Mouse (Mus musculus) erythroblast, embryonic 14.5 days (primary cell): ENCODE measurements around the gene Cpm. TPM values are rescaled to one million over a fixed set of nuclear protein-coding genes. Genes with fewer than 3 reads are reported as not detected.

Experiments used
- H3K27me3 ChIP-seq: 2 replicates; pipeline ENCODE4 v1.6.1; 2012; ENCODE audit warnings: inconsistent platforms; ENCODE audit not compliant: control insufficient read depth
- H3K36me3 ChIP-seq: 2 replicates; pipeline ENCODE4 v1.6.1; 2012; ENCODE audit warnings: mild to moderate bottlenecking, inconsistent platforms; ENCODE audit not compliant: control insufficient read depth
- H3K4me1 ChIP-seq: 2 replicates; pipeline ENCODE4 v1.6.1; 2012; ENCODE audit warnings: inconsistent platforms; ENCODE audit not compliant: control insufficient read depth
- H3K4me3 ChIP-seq: replicated peaks from 2 replicates; pipeline ENCODE3; 2012; ENCODE audit warnings: moderate library complexity, mild to moderate bottlenecking, inconsistent platforms
- H3K9me3 ChIP-seq: 2 replicates; pipeline ENCODE4 v1.6.1; 2012; ENCODE audit warnings: low read length, inconsistent platforms, mixed read lengths; ENCODE audit not compliant: control insufficient read depth
- GATA1 ChIP-seq: IDR thresholded peaks from 2 replicates; pipeline ENCODE4 v1.6.1; 2012; ENCODE audit warnings: low read length, inconsistent platforms, mixed read lengths
- TAL1 ChIP-seq: IDR thresholded peaks from 3 replicates; pipeline ENCODE4 v1.6.1; 2012; ENCODE audit warnings: low read length, inconsistent platforms, mixed read lengths
- polyA plus RNA-seq: library from polyadenylated mRNA; stranded (reverse); fragments of >175 nt; gene quantifications from 2 replicates; pipeline ENCODE4 v1.2.3, GENCODE M21; 2012

The Cpm gene
- polyA plus RNA-seq, 1 experiment = not detected

- peaks cover 85% of the 10 kb centered on the region for H3K36me3 ChIP-seq
- H3K27me3 ChIP-seq = no peaks in the 10 kb centered on the region
- TF ChIP-seq TAL1 (no peak), GATA1 (no peak)
- no peaks in the 10 kb centered on the region for H3K9me3 ChIP-seq
- no peaks in the 10 kb centered on the region for H3K4me1 ChIP-seq
- no peak overlapping the region for H3K4me3 ChIP-seq
Measured at GRCm38 (mm10) chr10:117691389-117691968, 62.2 kb downstream of the Cpm start.

- Histone ChIP-seq H3K4me1 (peaks cover under 1% of the 10 kb centered on the region), H3K27me3 (no peaks in the 10 kb centered on the region), H3K9me3 (peaks cover under 1% of the 10 kb centered on the region), H3K36me3 (peaks cover 92% of the 10 kb centered on the region), H3K4me3 (no peak overlapping the region)
- TF ChIP-seq TAL1 = no peak
- TF ChIP-seq GATA1 = no peak
Measured at GRCm38 (mm10) chr10:117692173-117692572, 62.9 kb downstream of the Cpm start.

GRCm38 (mm10) chr10:117692953-117693352, 63.7 kb downstream of the Cpm start:
- no peaks in the 10 kb centered on the region for H3K27me3 ChIP-seq
- peaks cover 95% of the 10 kb centered on the region for H3K36me3 ChIP-seq
- peaks cover 7% of the 10 kb centered on the region for H3K9me3 ChIP-seq
- peaks cover 6% of the 10 kb centered on the region for H3K4me1 ChIP-seq
- TF ChIP-seq GATA1 (no peak), TAL1 (no peak)
- no peak overlapping the region for H3K4me3 ChIP-seq

GRCm38 (mm10) chr10:117694255-117694953, 65.1 kb downstream of the Cpm start:
- peaks cover 96% of the 10 kb centered on the region for H3K36me3 ChIP-seq
- no peak for TF ChIP-seq TAL1
- no peak for TF ChIP-seq GATA1
- H3K4me3 ChIP-seq = no peak overlapping the region
- peaks cover 6% of the 10 kb centered on the region for H3K4me1 ChIP-seq
- no peaks in the 10 kb centered on the region for H3K27me3 ChIP-seq
- peaks cover 9% of the 10 kb centered on the region for H3K9me3 ChIP-seq

- Histone ChIP-seq H3K27me3 (no peaks in the 10 kb centered on the region), H3K9me3 (peaks cover 9% of the 10 kb centered on the region), H3K36me3 (peaks cover 96% of the 10 kb centered on the region), H3K4me3 (no peak overlapping the region), H3K4me1 (peaks cover 6% of the 10 kb centered on the region)
- TF ChIP-seq TAL1 (no peak), GATA1 (no peak)
Measured at GRCm38 (mm10) chr10:117695027-117695426, 65.7 kb downstream of the Cpm start.

- Histone ChIP-seq H3K4me1 (peaks cover 6% of the 10 kb centered on the region), H3K36me3 (peaks cover 96% of the 10 kb centered on the region), H3K4me3 (no peak overlapping the region), H3K27me3 (no peaks in the 10 kb centered on the region), H3K9me3 (peaks cover 9% of the 10 kb centered on the region)
- TF ChIP-seq GATA1 = no peak
- no peak for TF ChIP-seq TAL1
Measured at GRCm38 (mm10) chr10:117695605-117696004, 66.3 kb downstream of the Cpm start.

GRCm38 (mm10) chr10:117696021-117696826, 66.9 kb downstream of the Cpm start:
- Histone ChIP-seq H3K36me3 (peaks cover 96% of the 10 kb centered on the region), H3K27me3 (no peaks in the 10 kb centered on the region)
- no peak for TF ChIP-seq GATA1
- TF ChIP-seq TAL1 = no peak

GRCm38 (mm10) chr10:117696827-117697560, 67.7 kb downstream of the Cpm start:
- no peak for TF ChIP-seq GATA1
- no peak for TF ChIP-seq TAL1
- peaks cover 9% of the 10 kb centered on the region for H3K9me3 ChIP-seq
- H3K4me3 ChIP-seq = no peak overlapping the region
- H3K27me3 ChIP-seq = no peaks in the 10 kb centered on the region
- H3K36me3 ChIP-seq = peaks cover 97% of the 10 kb centered on the region
- H3K4me1 ChIP-seq = peaks cover 6% of the 10 kb centered on the region

More at GRCm38 (mm10) chr10:117696021-117696826, 66.9 kb downstream of the Cpm start:
- H3K4me3 ChIP-seq = no peak overlapping the region
- H3K9me3 ChIP-seq = peaks cover 9% of the 10 kb centered on the region
- H3K4me1 ChIP-seq = peaks cover 6% of the 10 kb centered on the region
